In genomic region chr1:121177908-121178311, GRCm38 (mm10) we compare ENCODE assay signal across 9 mouse cellular contexts.
DNase-seq lines count a peak whose midpoint lies in the region; ATAC-seq lines count a peak whose summit lies in the region.
"Had no signal": no experiment of that assay in that cellular context is flagged by ENCODE, and none has a peak within 500 bp of the region (broad histone marks: within the 10 kb centered on the region; RNA-seq: fewer than 3 reads in every experiment).

No protein-coding gene starts in this region.

- peak; percentile 31 to 41 for DNase-seq in cerebellum, postnatal 14 days
- no peak for DNase-seq in cerebellum, adult 9-11 months
- DNase-seq in urinary bladder, adult 2 months (ENCODE audit: low spot score) = peak; percentile 19
- no peak for DNase-seq in urinary bladder, postnatal 10 days (ENCODE audit: low spot score)
- peak; percentile 43 for DNase-seq in hindbrain, embryonic 14.5 days (ENCODE audit: low spot score)

- H3K27me3 ChIP-seq in hindbrain, embryonic 14.5 days (ENCODE audit: control insufficient read depth, insufficient read depth, low read length) = peaks cover 65% of the 10 kb centered on the region
- H3K27me3 ChIP-seq in neural tube, embryonic 13.5 days = peaks cover 89% of the 10 kb centered on the region

- no peaks in the 10 kb centered on the region for H3K9me3 ChIP-seq in hindbrain, embryonic 14.5 days (ENCODE audit: control insufficient read depth, low read length)
- no peaks in the 10 kb centered on the region for H3K9me3 ChIP-seq in neural tube, embryonic 13.5 days

- H3K36me3 ChIP-seq in hindbrain, embryonic 14.5 days (replicated peaks; ENCODE audit: control insufficient read depth, insufficient read depth) = no peaks in the 10 kb centered on the region
- no peaks in the 10 kb centered on the region for H3K36me3 ChIP-seq in neural tube, embryonic 13.5 days

- peak overlapping the region; percentile 46 for H3K27ac ChIP-seq in hindbrain, embryonic 14.5 days
- H3K27ac ChIP-seq in neural tube, embryonic 13.5 days (replicated peaks) = no peak overlapping the region

- ATAC-seq in hindbrain, embryonic 14.5 days (ENCODE audit: low FRiP score) = peak; percentile 7; the same call in 1 of the 2 replicates
- ATAC-seq in neural tube, embryonic 13.5 days (ENCODE audit: low read depth) = 0 out of 2 replicates have a peak, but pooled peaks have one; percentile 37
- ATAC-seq in cerebellum, adult (ENCODE audit: insufficient number of reproducible peaks, low FRiP score, low TSS enrichment) = no peak
- no peak for ATAC-seq in erythroblast, adult 5-6 weeks (replicated peaks; ENCODE audit: low FRiP score, poor library complexity, severe bottlenecking)

- 0 out of 2 replicates have a peak, but pooled peaks cover 4% of the 10 kb centered on the region for H3K4me1 ChIP-seq in hindbrain, embryonic 14.5 days (replicated peaks; ENCODE audit: control insufficient read depth, insufficient read depth, low read length)
- H3K4me1 ChIP-seq in neural tube, embryonic 13.5 days (replicated peaks) = peaks cover 12% of the 10 kb centered on the region

- H3K9ac ChIP-seq in hindbrain, embryonic 14.5 days = no peak overlapping the region
- no peak overlapping the region; the same call in 1 of the 2 replicates for H3K9ac ChIP-seq in neural tube, embryonic 13.5 days

- no peak overlapping the region for H3K4me3 ChIP-seq in hindbrain, embryonic 14.5 days (replicated peaks; ENCODE audit: low read length)
- peak overlapping the region; percentile 1; the same call in 1 of the 2 replicates for H3K4me3 ChIP-seq in neural tube, embryonic 13.5 days
- H3K4me3 ChIP-seq: myocyte had no signal

- peak overlapping the region; percentile 33 for H3K4me2 ChIP-seq in hindbrain, embryonic 14.5 days (replicated peaks)
- H3K4me2 ChIP-seq in neural tube, embryonic 13.5 days = peak overlapping the region; percentile 39

- 1% methylated on average over 31 of the region's 31 CpGs for WGBS in hindbrain, embryonic 14.5 days
- under 1% methylated on average over 31 of the region's 31 CpGs for WGBS in neural tube, embryonic 13.5 days

Comparison
In these comparisons a context has a peak if more than half of its experiments do, and no peak if none do; other contexts are left out.
1. DNase-seq: peak in cerebellum, postnatal 14 days (2 of 2), urinary bladder, adult 2 months (single experiment) and hindbrain, embryonic 14.5 days (single experiment); none in cerebellum, adult 9-11 months (single experiment) and urinary bladder, postnatal 10 days (single experiment).
2. ATAC-seq: peak in hindbrain, embryonic 14.5 days (single experiment) and neural tube, embryonic 13.5 days (single experiment); none in cerebellum, adult (single experiment) and erythroblast, adult 5-6 weeks (single experiment).